Mouse (Mus musculus) forebrain, embryonic 12.5 days (tissue): ENCODE measurements around the gene Mroh2b. TPM values are rescaled to one million over a fixed set of nuclear protein-coding genes. Genes with fewer than 3 reads are reported as not detected.
A peak's percentile ranks its signal among the peaks of the same experiment; 100 is the strongest.

Source experiments
- ATAC-seq: fragments of 200-750 bp; cut with Nextera tagmentation; 2 replicates; pipeline ENCODE4 v1.8.0; 2017; ENCODE audit warnings: moderate TSS enrichment; ENCODE audit not compliant: low FRiP score
- H3K27ac ChIP-seq: fragments of 300-500 bp; sonication (generic); 2 replicates; pipeline ENCODE4 v1.5.1; 2016; ENCODE audit warnings: mild to moderate bottlenecking
- H3K27me3 ChIP-seq: fragments of 300-500 bp; sonication (generic); 2 replicates; pipeline ENCODE4 v1.6.1; 2016; ENCODE audit warnings: mild to moderate bottlenecking
- H3K36me3 ChIP-seq: fragments of 300-500 bp; sonication (generic); replicated peaks from 2 replicates; pipeline ENCODE4 v1.6.1; 2016; ENCODE audit warnings: mild to moderate bottlenecking
- H3K4me1 ChIP-seq: fragments of 300-500 bp; sonication (generic); 2 replicates; pipeline ENCODE4 v1.6.1; 2016
- H3K4me2 ChIP-seq: fragments of 300-500 bp; sonication (generic); 2 replicates; pipeline ENCODE4 v1.6.1; 2016; ENCODE audit warnings: mild to moderate bottlenecking, moderate library complexity
- H3K4me3 ChIP-seq: fragments of 300-500 bp; sonication (generic); replicated peaks from 2 replicates; pipeline ENCODE4 v1.5.1; 2016; ENCODE audit warnings: mild to moderate bottlenecking
- H3K9ac ChIP-seq: fragments of 300-500 bp; sonication (generic); 2 replicates; pipeline ENCODE4 v1.6.1; 2016; ENCODE audit warnings: mild to moderate bottlenecking
- H3K9me3 ChIP-seq: fragments of 300-500 bp; sonication (generic); 2 replicates; pipeline ENCODE4 v1.6.1; 2016
- WGBS: fragments of 180-500 bp; shearing (Covaris S2); methylation state at CpG from one replicate; pipeline ENCODE4 v1.1.7; 2016; 5-methylcytosine and 5-hydroxymethylcytosine counted together
- polyA plus RNA-seq: library from polyadenylated mRNA; unstranded; fragments of >200 nt; fragmentation: Nextera tagmentation; extraction: Ambion mirVana; gene quantifications from 2 replicates; pipeline ENCODE4 v1.2.1, GENCODE M21; 2016

Mroh2b gene
- not detected in 2 replicates for polyA plus RNA-seq

DNA sequence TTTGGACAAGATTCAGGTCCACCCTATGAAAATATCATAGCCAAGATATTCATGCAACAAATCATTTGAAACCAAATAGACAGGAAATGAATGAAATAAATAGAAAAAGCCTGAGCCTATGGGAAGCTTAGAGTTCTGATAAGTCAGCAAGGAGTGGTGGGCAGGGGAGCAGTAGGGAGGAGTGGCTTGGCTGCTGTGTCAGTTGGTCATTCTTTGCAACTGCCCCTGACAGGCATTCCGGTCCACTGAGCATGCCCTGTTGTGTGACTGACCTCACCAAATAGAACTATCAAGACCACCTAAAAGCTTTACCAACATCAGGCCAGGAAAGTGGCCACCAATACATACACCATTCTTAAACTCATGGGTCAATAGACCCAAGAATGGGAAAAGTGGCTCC is at the start of gene Mroh2b:
Gene Mroh2b, plus strand, starts transcription at position 301 of the 400 bp plus-strand sequence.
- no peak for ATAC-seq
- Histone ChIP-seq H3K9ac (no peak within 1 kb of the TSS), H3K4me2 (no peak within 1 kb of the TSS), H3K4me1 (no peaks in the 10 kb centered on the region), H3K36me3 (no peaks in the 10 kb centered on the region), H3K9me3 (no peaks in the 10 kb centered on the region), H3K27me3 (no peaks in the 10 kb centered on the region), H3K4me3 (no peak within 1 kb of the TSS), H3K27ac (no peak within 1 kb of the TSS)
- WGBS: 79% methylated on average over 1 of the region's 1 CpGs

DNA sequence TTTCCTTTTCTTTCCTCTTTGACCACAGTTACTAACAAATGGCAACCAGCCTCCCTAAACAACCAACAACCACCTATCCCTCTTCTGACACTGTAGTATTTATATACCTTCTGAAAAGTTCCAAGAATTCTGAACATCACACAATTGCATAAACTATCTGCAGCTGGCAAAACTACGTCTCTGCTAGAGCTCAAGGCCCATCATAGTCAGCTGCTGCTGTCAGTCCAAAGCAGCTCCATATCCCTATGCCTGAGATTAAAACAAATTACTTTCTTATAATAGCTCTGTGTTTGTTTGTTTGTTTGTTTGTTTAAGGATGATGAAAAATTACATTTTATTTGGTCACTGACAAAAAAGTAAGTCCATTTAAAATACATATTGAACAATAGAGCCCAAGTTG is 48.5 kb upstream of the Mroh2b start:
- Histone ChIP-seq H3K9ac (no peak overlapping the region), H3K9me3 (no peaks in the 10 kb centered on the region), H3K4me1 (no peaks in the 10 kb centered on the region), H3K4me2 (no peak overlapping the region), H3K4me3 (no peak overlapping the region), H3K36me3 (no peaks in the 10 kb centered on the region), H3K27me3 (no peaks in the 10 kb centered on the region), H3K27ac (no peak overlapping the region)
- WGBS: 95% methylated on average over 1 of the region's 1 CpGs
- no peak for ATAC-seq

DNA sequence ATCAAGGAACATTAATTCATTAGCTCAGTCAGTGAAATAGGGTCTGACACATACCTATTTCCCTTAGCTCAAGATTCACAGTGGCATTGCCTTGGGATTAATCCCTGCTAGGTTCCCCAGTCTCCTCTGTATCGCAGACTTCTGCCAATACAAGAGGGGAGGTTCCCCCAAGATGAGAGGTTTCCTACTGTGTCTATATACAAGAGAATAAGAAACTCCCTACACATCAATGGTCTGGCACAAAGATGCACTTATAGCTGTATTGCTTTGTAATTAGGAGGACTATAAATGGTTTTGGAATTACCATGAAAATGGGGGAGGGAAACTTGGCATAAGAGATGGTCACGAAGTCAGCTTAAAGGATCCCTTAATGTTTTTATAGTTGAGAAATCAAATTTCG is 3.6 kb upstream of the Mroh2b start:
- Histone ChIP-seq H3K4me3 (no peak overlapping the region), H3K27me3 (no peaks in the 10 kb centered on the region), H3K36me3 (no peaks in the 10 kb centered on the region), H3K27ac (no peak overlapping the region), H3K9ac (no peak overlapping the region), H3K4me2 (no peak overlapping the region), H3K4me1 (no peaks in the 10 kb centered on the region), H3K9me3 (no peaks in the 10 kb centered on the region)
- WGBS: 32% methylated on average over 3 of the region's 3 CpGs
- ATAC-seq: no peak

DNA sequence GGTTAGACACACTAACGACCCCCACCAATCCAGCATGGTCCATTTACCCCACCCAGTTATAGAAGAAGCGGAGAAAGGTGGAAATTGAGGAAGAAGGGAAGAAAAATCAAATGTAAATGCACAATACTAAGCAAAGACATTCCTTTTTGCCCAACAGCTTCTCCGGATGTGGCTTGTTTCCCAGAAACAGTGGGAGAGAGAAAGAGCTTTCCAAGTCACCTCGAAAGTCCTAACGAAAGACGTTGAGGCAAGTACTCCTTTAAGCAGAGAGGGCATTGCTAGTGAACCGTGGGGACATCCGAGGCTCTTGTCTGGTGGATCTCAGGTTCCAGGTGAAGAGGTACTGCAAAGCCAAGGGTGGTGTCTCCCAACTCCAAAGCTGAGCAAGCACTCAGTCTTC is 36.2 kb downstream of the Mroh2b start:
- Histone ChIP-seq H3K9me3 (no peaks in the 10 kb centered on the region), H3K4me3 (no peak overlapping the region), H3K4me2 (no peak overlapping the region), H3K27ac (no peak overlapping the region), H3K4me1 (no peaks in the 10 kb centered on the region), H3K27me3 (no peaks in the 10 kb centered on the region), H3K36me3 (no peaks in the 10 kb centered on the region), H3K9ac (no peak overlapping the region)
- ATAC-seq: no peak
- WGBS: 95% methylated on average over 8 of the region's 8 CpGs

DNA sequence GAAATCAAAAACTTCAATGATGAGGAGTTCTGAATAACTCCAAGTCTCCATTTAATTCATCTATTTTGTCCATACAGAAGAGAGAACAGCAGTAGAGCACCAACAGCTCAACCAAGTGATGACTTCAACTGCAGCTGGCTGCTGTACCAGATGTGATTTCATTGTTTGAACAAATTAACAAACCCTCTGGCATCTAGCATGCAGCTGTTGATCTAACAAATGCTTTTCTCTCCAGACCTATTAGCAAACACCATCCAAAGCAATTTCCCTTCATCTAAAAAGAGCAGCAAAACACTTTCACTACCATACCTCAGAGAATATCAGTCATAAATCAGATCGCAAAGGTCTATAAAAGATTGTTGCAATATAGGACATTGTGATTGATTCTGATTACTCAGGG is 74.8 kb downstream of the Mroh2b start:
- Histone ChIP-seq H3K4me1 (no peaks in the 10 kb centered on the region), H3K36me3 (no peaks in the 10 kb centered on the region), H3K9me3 (no peaks in the 10 kb centered on the region), H3K4me2 (no peak overlapping the region), H3K4me3 (no peak overlapping the region), H3K27ac (no peak overlapping the region), H3K27me3 (no peaks in the 10 kb centered on the region), H3K9ac (no peak overlapping the region)
- no peak for ATAC-seq
- 98% methylated on average over 1 of the region's 1 CpGs for WGBS

DNA sequence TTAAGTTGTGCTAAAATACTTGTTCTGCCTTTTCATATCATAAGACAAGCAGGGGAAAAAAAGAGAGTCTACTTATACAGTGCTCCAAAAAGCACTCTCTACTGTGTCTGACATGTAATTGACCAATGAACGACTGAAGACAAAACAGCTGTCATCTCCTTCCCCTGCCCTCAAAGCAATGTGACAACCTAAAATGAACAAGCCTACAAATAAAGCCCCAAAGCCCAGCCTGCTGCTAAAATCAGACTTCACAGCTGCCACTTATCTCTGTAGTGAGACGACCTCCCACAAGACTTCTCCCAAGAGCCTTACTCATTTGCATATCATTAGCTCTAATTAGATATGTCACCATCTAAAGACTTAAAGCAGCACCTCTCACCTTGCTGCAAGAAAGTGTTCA is 104.4 kb downstream of the Mroh2b start:
- no peaks in the 10 kb centered on the region for H3K9me3 ChIP-seq
- H3K4me2 ChIP-seq: no peak overlapping the region
- H3K4me3 ChIP-seq: no peak overlapping the region
- WGBS: 25% methylated on average over 2 of the region's 2 CpGs
- H3K36me3 ChIP-seq: no peaks in the 10 kb centered on the region
- no peak overlapping the region for H3K27ac ChIP-seq
- no peak overlapping the region for H3K9ac ChIP-seq
- no peaks in the 10 kb centered on the region for H3K27me3 ChIP-seq
- peak; percentile 87 for ATAC-seq
- H3K4me1 ChIP-seq: peaks cover 9% of the 10 kb centered on the region; the same call in 1 of the 2 replicates

DNA sequence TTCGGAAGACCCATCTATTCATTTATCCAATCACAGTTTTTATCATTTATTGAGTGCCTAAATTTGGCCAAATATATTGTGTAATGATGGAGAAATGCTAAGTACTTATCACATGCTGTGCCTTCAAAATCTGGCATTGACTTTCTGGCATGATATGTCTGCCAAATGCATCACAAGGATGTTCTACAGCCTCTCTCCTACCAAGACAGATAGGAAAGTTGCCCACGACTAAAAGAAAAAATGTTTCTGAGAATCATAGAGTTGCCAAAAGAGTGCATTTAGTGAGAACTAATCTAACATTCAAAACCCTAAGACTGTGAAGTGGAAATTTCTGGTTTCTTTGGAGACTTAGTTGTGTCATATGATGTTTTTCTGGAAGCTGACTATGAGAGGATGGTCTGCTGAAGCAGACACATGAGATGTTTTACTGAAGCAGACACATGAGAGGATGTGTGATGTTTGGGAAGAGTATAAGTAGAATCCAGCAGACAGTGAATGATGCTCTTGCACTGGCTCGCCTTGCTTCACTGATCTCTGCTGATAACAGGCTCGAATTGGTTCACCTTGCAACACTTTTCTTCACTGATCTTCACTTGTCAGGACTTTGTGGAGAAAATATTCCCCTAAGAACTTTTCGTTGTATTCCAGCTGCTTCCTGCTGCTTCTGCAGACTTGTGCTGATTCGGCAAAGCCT is 105.1 kb downstream of the Mroh2b start:
- H3K27ac ChIP-seq: no peak overlapping the region
- peaks cover 9% of the 10 kb centered on the region; the same call in 1 of the 2 replicates for H3K4me1 ChIP-seq
- no peak for ATAC-seq
- WGBS: 88% methylated on average over 6 of the region's 6 CpGs
- no peak overlapping the region for H3K4me2 ChIP-seq
- H3K36me3 ChIP-seq: no peaks in the 10 kb centered on the region
- no peak overlapping the region for H3K9ac ChIP-seq
- no peaks in the 10 kb centered on the region for H3K9me3 ChIP-seq
- no peaks in the 10 kb centered on the region for H3K27me3 ChIP-seq
- no peak overlapping the region for H3K4me3 ChIP-seq

DNA sequence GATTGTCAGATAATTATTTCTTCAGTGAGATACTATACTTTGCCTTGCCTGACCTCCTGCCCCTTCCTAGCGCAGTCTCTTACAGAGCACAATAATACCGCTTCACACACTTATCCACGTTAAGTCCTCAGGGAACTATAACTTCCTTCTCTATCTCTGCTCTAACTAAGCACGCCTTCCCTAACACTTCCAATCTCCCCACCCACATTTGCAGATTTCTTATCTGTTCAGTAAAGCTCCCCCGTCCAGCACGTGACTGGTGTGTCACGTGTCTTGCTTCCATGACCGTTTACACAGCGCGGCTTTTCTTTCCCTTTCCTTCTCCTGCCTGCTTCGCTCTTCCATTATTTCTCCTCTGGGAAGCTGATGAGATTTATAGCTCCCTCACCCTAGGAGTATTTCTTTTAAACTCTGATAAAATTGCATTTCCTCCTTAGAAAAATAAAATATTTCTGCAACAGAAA is 111.1 kb downstream of the Mroh2b start:
- no peak for ATAC-seq
- Histone ChIP-seq H3K9me3 (no peaks in the 10 kb centered on the region), H3K27ac (no peak overlapping the region), H3K27me3 (no peaks in the 10 kb centered on the region), H3K36me3 (no peaks in the 10 kb centered on the region), H3K4me2 (no peak overlapping the region), H3K9ac (no peak overlapping the region), H3K4me1 (no peaks in the 10 kb centered on the region), H3K4me3 (no peak overlapping the region)
- WGBS: 88% methylated on average over 11 of the region's 11 CpGs

Other genes with a start within 250 kb of the Mroh2b start
- not detected in 2 replicates for gene C6, start 171.6 kb upstream of the Mroh2b start, polyA plus RNA-seq
- gene C7, start 165.0 kb downstream of the Mroh2b start, polyA plus RNA-seq: not detected in 2 replicates
- gene Card6, start 209.8 kb downstream of the Mroh2b start, polyA plus RNA-seq: 0.45 and 1.1 TPM in 2 replicates
- 475 and 476 TPM in 2 replicates for gene Rpl37, start 217.9 kb downstream of the Mroh2b start, polyA plus RNA-seq
- gene Prkaa1, start 245.1 kb downstream of the Mroh2b start, polyA plus RNA-seq: 14.7 and 14.9 TPM in 2 replicates